Mouse (Mus musculus): ENCODE measurements around the gene Dcps.

DNA sequence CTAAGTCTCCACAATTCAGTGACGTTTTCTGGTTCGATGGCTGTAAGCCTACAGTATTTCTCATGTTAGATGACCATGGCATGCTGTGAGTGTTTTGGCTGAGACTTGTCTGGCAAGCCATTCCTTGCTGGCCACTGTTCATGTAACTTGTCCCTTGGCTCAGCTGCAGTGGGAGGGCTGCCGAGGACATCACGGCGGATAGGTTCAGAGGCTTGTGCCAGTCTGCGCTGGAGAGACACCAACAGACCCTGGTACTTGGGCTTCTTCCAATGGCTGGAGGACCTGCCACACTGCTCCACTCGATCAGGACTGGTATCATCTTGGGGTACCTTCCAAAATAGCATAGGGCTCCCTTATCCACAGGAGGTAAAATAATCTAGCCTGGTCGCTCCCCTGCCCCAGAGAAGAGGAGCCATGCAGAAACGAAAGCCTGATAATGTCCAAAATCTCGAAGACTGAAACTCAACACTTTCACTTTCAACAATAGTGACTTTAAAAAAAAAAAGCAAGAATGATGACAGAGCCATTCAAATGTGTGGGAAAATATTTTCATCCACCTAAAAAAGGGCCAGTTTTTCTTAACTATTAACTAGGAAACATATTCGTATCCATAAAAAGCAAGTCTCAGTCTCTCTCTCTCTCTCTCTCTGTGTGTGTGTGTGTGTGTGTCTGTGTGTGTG, 12.7 kb downstream of the Dcps start:
- TF ChIP-seq CTCF (IDR thresholded peaks at IDR 0.05; ENCODE audit: extremely low read depth, insufficient read depth, insufficient read length, insufficient replicate concordance) = no peak
- TF ChIP-seq POLR2A (IDR thresholded peaks at IDR 0.05; ENCODE audit: low read depth, low read length) = no peak

All from spleen, adult 2 months (tissue).